Mouse (Mus musculus): Measurements from ENCODE around the gene Shroom3. TPM values are rescaled to one million over a fixed set of nuclear protein-coding genes. Genes with fewer than 3 reads are reported as not detected.

The Shroom3 gene
- polyA plus RNA-seq, 1 experiment from 2014 or later = 19.7 TPM

- peaks cover 24% of the 10 kb centered on the region for H3K4me1 ChIP-seq (replicated peaks)
- ATAC-seq (ENCODE audit: insufficient number of reproducible peaks, low FRiP score) = no peak
- no peak overlapping the region for H3K4me2 ChIP-seq
- no peaks in the 10 kb centered on the region for H3K27me3 ChIP-seq (replicated peaks)
- H3K4me3 ChIP-seq = no peak overlapping the region
- H3K9ac ChIP-seq = no peak overlapping the region
- no peaks in the 10 kb centered on the region for H3K9me3 ChIP-seq (replicated peaks)
- H3K36me3 ChIP-seq = no peaks in the 10 kb centered on the region
- WGBS = 36% methylated on average over 7 of the region's 7 CpGs
- no peak overlapping the region for H3K27ac ChIP-seq (ENCODE audit: poor library complexity, severe bottlenecking)
Measured at GRCm38 (mm10) chr5:92834513-92834912, 151.3 kb downstream of the Shroom3 start.

DNA sequence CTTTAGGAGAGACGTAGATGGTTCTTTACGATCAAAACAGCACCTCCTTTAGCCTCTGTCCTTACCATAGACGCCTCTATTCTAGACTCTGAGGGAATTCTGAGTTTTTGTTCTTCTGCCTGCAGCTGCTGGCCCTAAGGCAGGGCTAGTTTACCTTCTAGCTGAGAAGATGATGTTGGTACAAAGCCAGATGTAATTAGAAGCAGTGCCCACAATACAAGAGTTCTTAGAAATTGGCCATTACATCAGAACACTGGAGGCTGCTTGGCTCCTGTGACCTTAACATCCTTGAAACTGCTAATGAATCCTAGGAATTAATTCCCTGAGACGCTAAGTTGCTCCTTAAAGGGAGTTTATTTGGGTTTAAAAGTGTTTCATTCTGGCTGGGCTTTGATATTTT lies 154.1 kb downstream of the Shroom3 start:
- 84% methylated on average over 4 of the region's 4 CpGs for WGBS
- peaks cover 33% of the 10 kb centered on the region for H3K4me1 ChIP-seq (replicated peaks)
- H3K36me3 ChIP-seq = no peaks in the 10 kb centered on the region
- ATAC-seq (ENCODE audit: insufficient number of reproducible peaks, low FRiP score) = no peak
- no peaks in the 10 kb centered on the region for H3K9me3 ChIP-seq (replicated peaks)
- H3K27ac ChIP-seq (ENCODE audit: poor library complexity, severe bottlenecking) = no peak overlapping the region
- no peak overlapping the region for H3K4me3 ChIP-seq
- no peak overlapping the region for H3K4me2 ChIP-seq
- no peak overlapping the region for H3K9ac ChIP-seq
- no peaks in the 10 kb centered on the region for H3K27me3 ChIP-seq (replicated peaks)

GRCm38 (mm10) chr5:92838351-92838784 lies 155.1 kb downstream of the Shroom3 start:
- H3K4me2 ChIP-seq = no peak overlapping the region
- H3K9ac ChIP-seq = no peak overlapping the region
- H3K4me1 ChIP-seq (replicated peaks) = peaks cover 42% of the 10 kb centered on the region
- WGBS = 81% methylated on average over 9 of the region's 9 CpGs
- H3K9me3 ChIP-seq (replicated peaks) = no peaks in the 10 kb centered on the region
- H3K27ac ChIP-seq (ENCODE audit: poor library complexity, severe bottlenecking) = no peak overlapping the region
- no peak overlapping the region for H3K4me3 ChIP-seq
- no peaks in the 10 kb centered on the region for H3K36me3 ChIP-seq
- H3K27me3 ChIP-seq (replicated peaks) = no peaks in the 10 kb centered on the region
- ATAC-seq (ENCODE audit: insufficient number of reproducible peaks, low FRiP score) = no peak

GRCm38 (mm10) chr5:92839314-92839713 lies 156.1 kb downstream of the Shroom3 start:
- no peak overlapping the region for H3K9ac ChIP-seq
- WGBS = 73% methylated on average over 4 of the region's 4 CpGs
- no peaks in the 10 kb centered on the region for H3K36me3 ChIP-seq
- H3K27ac ChIP-seq (ENCODE audit: poor library complexity, severe bottlenecking) = no peak overlapping the region
- no peak for ATAC-seq (ENCODE audit: insufficient number of reproducible peaks, low FRiP score)
- H3K4me1 ChIP-seq (replicated peaks) = peaks cover 44% of the 10 kb centered on the region
- no peak overlapping the region for H3K4me3 ChIP-seq
- H3K27me3 ChIP-seq (replicated peaks) = no peaks in the 10 kb centered on the region
- H3K4me2 ChIP-seq = no peak overlapping the region
- H3K9me3 ChIP-seq (replicated peaks) = no peaks in the 10 kb centered on the region

DNA sequence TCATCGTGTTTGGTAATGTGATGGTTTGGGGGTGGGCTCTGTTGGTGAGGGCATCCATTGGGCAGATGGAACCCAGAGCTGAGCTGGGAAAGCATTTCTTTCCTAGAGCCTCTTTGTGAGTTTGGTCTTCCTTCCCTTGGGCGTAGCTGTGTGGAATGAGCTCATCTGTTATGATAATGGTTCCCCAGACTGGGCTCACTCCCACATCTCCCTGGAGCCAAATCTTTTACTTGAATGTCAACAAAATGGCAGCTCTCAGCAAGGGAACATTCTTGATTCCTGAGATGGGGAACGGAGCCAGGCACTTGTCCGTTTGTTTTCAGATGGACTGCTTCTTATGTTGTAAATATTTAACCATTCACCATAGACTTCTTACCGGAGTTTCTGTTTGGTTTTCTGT lies 158.2 kb downstream of the Shroom3 start:
- Histone ChIP-seq H3K9me3 (replicated peaks) (no peaks in the 10 kb centered on the region; the same call in 1 of the 2 replicates), H3K4me1 (replicated peaks) (peaks cover 41% of the 10 kb centered on the region), H3K9ac (no peak overlapping the region), H3K36me3 (peaks cover 6% of the 10 kb centered on the region; the same call in 1 of the 2 replicates), H3K27ac (ENCODE audit: poor library complexity, severe bottlenecking) (no peak overlapping the region), H3K27me3 (replicated peaks) (no peaks in the 10 kb centered on the region), H3K4me2 (no peak overlapping the region), H3K4me3 (no peak overlapping the region)
- WGBS = 54% methylated on average over 5 of the region's 5 CpGs
- no peak for ATAC-seq (ENCODE audit: insufficient number of reproducible peaks, low FRiP score)

DNA sequence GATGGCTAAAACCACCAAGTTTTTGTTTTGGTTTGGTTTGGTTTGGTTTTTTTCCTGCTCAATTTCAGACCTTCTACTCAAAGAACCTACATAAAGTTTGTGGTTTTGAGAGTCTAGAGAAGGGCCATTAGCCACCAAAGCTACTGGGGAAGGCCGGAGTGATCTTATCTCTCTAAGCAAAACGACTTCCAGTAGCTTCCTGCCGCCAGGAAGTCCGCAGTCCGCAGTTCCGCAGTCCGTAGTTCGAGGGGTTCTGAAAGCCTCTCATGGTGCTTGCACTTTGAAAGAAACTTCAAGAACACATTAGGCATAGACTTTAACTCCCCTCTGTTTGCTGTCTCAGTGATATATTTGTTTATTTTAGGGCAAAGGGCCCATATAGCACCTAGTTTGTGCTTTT lies 159.2 kb downstream of the Shroom3 start:
- no peak overlapping the region for H3K9ac ChIP-seq
- no peak overlapping the region for H3K27ac ChIP-seq (ENCODE audit: poor library complexity, severe bottlenecking)
- no peaks in the 10 kb centered on the region for H3K27me3 ChIP-seq (replicated peaks)
- ATAC-seq (ENCODE audit: insufficient number of reproducible peaks, low FRiP score) = no peak
- 19% methylated on average over 8 of the region's 8 CpGs for WGBS
- H3K9me3 ChIP-seq (replicated peaks) = no peaks in the 10 kb centered on the region; the same call in 1 of the 2 replicates
- H3K4me1 ChIP-seq (replicated peaks) = peaks cover 41% of the 10 kb centered on the region
- peaks cover 6% of the 10 kb centered on the region; the same call in 1 of the 2 replicates for H3K36me3 ChIP-seq
- no peak overlapping the region for H3K4me2 ChIP-seq
- no peak overlapping the region for H3K4me3 ChIP-seq

DNA sequence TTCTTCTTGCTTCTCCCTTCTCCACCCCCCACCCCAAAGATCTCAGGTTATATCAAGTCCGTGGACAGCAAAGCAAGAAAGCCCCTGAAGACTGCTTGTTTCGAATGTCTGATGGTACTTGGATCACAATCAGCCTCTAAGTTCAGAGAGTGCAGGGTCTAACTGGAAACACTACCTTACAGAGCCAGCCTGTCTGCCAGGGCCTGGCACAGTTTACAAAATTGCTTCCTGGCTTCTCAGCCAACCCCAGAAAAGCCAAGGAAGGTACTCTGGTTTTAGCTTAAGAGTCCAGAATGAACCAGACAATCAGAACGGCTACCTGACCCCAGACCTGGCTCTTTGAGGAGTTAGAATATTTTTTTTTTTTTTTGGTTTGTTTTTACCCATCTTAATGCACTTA lies 159.6 kb downstream of the Shroom3 start:
- Histone ChIP-seq H3K36me3 (peaks cover 6% of the 10 kb centered on the region; the same call in 1 of the 2 replicates), H3K4me1 (replicated peaks) (peaks cover 41% of the 10 kb centered on the region), H3K9ac (no peak overlapping the region), H3K4me2 (no peak overlapping the region), H3K9me3 (replicated peaks) (no peaks in the 10 kb centered on the region; the same call in 1 of the 2 replicates), H3K27me3 (replicated peaks) (no peaks in the 10 kb centered on the region), H3K27ac (ENCODE audit: poor library complexity, severe bottlenecking) (no peak overlapping the region), H3K4me3 (no peak overlapping the region)
- no peak for ATAC-seq (ENCODE audit: insufficient number of reproducible peaks, low FRiP score)
- 71% methylated on average over 3 of the region's 3 CpGs for WGBS

- Histone ChIP-seq H3K36me3 (peaks cover 6% of the 10 kb centered on the region; the same call in 1 of the 2 replicates), H3K4me1 (replicated peaks) (peaks cover 33% of the 10 kb centered on the region), H3K9me3 (replicated peaks) (no peaks in the 10 kb centered on the region; the same call in 1 of the 2 replicates), H3K4me3 (no peak overlapping the region), H3K27ac (ENCODE audit: poor library complexity, severe bottlenecking) (no peak overlapping the region), H3K27me3 (replicated peaks) (no peaks in the 10 kb centered on the region), H3K9ac (no peak overlapping the region), H3K4me2 (no peak overlapping the region)
- 68% methylated on average over 20 of the region's 20 CpGs for WGBS
- ATAC-seq (ENCODE audit: insufficient number of reproducible peaks, low FRiP score) = no peak
Measured at GRCm38 (mm10) chr5:92843850-92844785, 160.9 kb downstream of the Shroom3 start.

DNA sequence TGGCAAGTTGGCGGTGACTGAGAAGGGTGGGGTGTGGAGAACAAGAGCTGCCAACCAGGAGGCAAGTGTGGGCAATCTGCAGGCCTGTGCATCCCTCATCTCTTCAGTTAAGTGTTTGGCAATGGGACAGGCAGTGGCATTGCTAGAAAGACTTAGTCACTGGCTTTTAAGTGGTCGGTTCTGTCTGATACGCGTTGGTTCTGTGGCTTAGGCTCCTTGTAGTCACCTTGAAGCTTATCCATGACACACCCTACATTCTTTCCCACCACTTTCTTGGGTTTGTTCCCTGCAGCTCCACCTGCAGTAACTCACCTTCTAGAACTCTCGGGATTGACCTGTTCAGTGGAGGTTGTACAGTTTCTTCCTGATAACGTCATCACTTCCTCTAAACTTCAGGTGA lies 166.5 kb downstream of the Shroom3 start:
- Histone ChIP-seq H3K4me1 (replicated peaks) (0 out of 2 replicates have a peak, but pooled peaks cover 3% of the 10 kb centered on the region), H3K9ac (no peak overlapping the region), H3K27ac (ENCODE audit: poor library complexity, severe bottlenecking) (no peak overlapping the region), H3K27me3 (replicated peaks) (no peaks in the 10 kb centered on the region), H3K4me3 (no peak overlapping the region), H3K4me2 (no peak overlapping the region), H3K36me3 (peaks cover 6% of the 10 kb centered on the region; the same call in 1 of the 2 replicates), H3K9me3 (replicated peaks) (no peaks in the 10 kb centered on the region; the same call in 1 of the 2 replicates)
- ATAC-seq (ENCODE audit: insufficient number of reproducible peaks, low FRiP score) = no peak
- whole genome bisulfite sequencing = 78% methylated on average over 6 of the region's 6 CpGs

DNA sequence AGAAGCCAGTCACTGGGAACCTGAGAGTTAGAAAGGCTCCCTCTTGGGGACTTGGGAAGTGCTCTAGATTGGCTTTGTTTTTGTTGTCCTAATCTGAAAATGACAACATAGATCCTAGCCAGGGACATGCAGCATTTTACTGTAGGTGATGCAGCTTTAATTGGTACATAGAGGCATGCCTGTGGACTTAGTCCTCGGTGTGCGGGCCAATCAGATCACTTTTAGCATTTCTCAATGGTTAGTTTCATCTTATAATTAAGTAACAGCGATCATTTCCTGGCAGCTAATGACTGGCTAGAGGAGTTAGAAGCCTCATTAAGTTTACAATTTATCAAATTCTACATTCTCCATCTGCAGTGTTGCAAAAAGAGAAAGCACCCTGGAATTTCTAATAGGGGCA lies 167.7 kb downstream of the Shroom3 start:
- no peaks in the 10 kb centered on the region; the same call in 1 of the 2 replicates for H3K9me3 ChIP-seq (replicated peaks)
- H3K27me3 ChIP-seq (replicated peaks) = no peaks in the 10 kb centered on the region
- no peak overlapping the region for H3K27ac ChIP-seq (ENCODE audit: poor library complexity, severe bottlenecking)
- no peak overlapping the region for H3K4me3 ChIP-seq
- ATAC-seq (ENCODE audit: insufficient number of reproducible peaks, low FRiP score) = no peak
- H3K9ac ChIP-seq = no peak overlapping the region
- WGBS = 81% methylated on average over 3 of the region's 3 CpGs
- peaks cover 9% of the 10 kb centered on the region for H3K4me1 ChIP-seq (replicated peaks)
- H3K4me2 ChIP-seq = no peak overlapping the region
- peaks cover 5% of the 10 kb centered on the region; the same call in 1 of the 2 replicates for H3K36me3 ChIP-seq

- no peak for ATAC-seq (ENCODE audit: insufficient number of reproducible peaks, low FRiP score)
- 78% methylated on average over 4 of the region's 4 CpGs for WGBS
- no peak overlapping the region for H3K4me2 ChIP-seq
- no peaks in the 10 kb centered on the region for H3K36me3 ChIP-seq
- no peaks in the 10 kb centered on the region for H3K27me3 ChIP-seq (replicated peaks)
- peaks cover 26% of the 10 kb centered on the region for H3K4me1 ChIP-seq (replicated peaks)
- H3K9me3 ChIP-seq (replicated peaks) = no peaks in the 10 kb centered on the region
- no peak overlapping the region for H3K27ac ChIP-seq (ENCODE audit: poor library complexity, severe bottlenecking)
- H3K9ac ChIP-seq = no peak overlapping the region; the same call in 1 of the 2 replicates
- no peak overlapping the region for H3K4me3 ChIP-seq
Measured at GRCm38 (mm10) chr5:92854983-92855382, 171.7 kb downstream of the Shroom3 start.
